Mouse (Mus musculus) embryonic fibroblast, embryonic 13.5 days (primary cell): Measurements from ENCODE around the gene Esrra. TPM values are rescaled to one million over a fixed set of nuclear protein-coding genes. Genes with fewer than 3 reads are reported as not detected.

Source experiments
- H3K27ac ChIP-seq: 2 replicates; pipeline ENCODE4 v1.5.1; 2012; ENCODE audit warnings: low read length, control low read depth, inconsistent platforms; ENCODE audit not compliant: insufficient read depth
- H3K4me1 ChIP-seq: 2 replicates; pipeline ENCODE4 v1.6.1; 2011; ENCODE audit warnings: low read length; ENCODE audit not compliant: control insufficient read depth, insufficient read depth
- H3K4me3 ChIP-seq: 2 replicates; pipeline ENCODE4 v1.5.1; 2011; ENCODE audit warnings: mild to moderate bottlenecking, control low read depth, low read length; ENCODE audit not compliant: insufficient read depth
- CTCF ChIP-seq: IDR thresholded peaks from 2 replicates; pipeline ENCODE4 v1.5.1; 2011; ENCODE audit warnings: mild to moderate bottlenecking, control low read depth, low read length, moderate library complexity, borderline replicate concordance; ENCODE audit not compliant: insufficient read depth
- POLR2A ChIP-seq: IDR thresholded peaks from 2 replicates; pipeline ENCODE4 v1.6.1; 2011; ENCODE audit warnings: low read depth, mild to moderate bottlenecking, control low read depth, low read length, moderate library complexity
- polyA plus RNA-seq: library from polyadenylated mRNA; stranded (reverse); fragments of >200 nt; gene quantifications from 2 replicates; pipeline ENCODE4 v1.2.4, GENCODE M21; 2011; ENCODE audit warnings: low read depth; ENCODE audit not compliant: missing spikeins, insufficient read length

Esrra gene
- polyA plus RNA-seq, 1 experiment = 18.6 TPM

GRCm38 (mm10) chr19:6874257-6874656, 47.4 kb downstream of the Esrra start:
- Histone ChIP-seq H3K4me3 (no peak overlapping the region), H3K4me1 (peaks cover 10% of the 10 kb centered on the region), H3K27ac (no peak overlapping the region)
- TF ChIP-seq POLR2A (no peak), CTCF (no peak)

GRCm38 (mm10) chr19:6872701-6873100, 48.9 kb downstream of the Esrra start:
- H3K4me3 ChIP-seq = no peak overlapping the region
- no peak overlapping the region for H3K27ac ChIP-seq
- peaks cover 10% of the 10 kb centered on the region for H3K4me1 ChIP-seq
- TF ChIP-seq POLR2A (no peak), CTCF (no peak)

DNA sequence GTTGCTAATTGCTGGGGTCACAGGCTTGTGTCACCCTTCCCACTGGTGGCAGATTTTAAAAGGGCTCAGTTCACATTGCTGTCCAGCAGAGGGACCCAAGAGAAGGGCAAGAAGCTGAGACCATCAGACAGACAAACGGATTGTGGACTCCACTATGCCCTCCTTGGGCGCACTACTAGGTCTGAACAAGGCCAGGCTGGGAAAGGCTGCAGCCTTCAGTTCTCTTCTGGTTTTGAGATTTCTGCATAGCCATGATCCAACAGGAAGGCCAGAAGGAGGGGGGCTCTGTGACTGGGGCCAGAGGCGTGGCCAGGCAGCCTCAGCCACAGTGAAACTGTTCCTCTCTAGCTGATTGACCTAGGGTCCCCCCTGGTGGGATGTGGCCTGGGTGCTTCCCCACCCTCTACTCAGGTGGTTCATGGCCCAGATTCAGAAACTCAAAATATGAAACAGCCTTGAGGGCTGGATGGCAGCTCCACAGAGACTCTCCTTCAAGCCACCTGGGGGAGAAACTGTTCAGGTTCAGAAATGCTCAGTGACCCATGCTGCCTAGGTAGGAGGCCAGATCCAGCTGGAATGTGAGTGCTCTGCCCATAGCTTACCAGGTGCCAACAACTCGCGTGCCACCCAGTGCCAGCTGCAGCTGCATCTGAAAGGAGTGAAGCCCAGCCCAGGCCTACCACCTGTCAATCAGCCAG, 49.9 kb downstream of the Esrra start:
- Histone ChIP-seq H3K4me1 (peaks cover 5% of the 10 kb centered on the region; the same call in 1 of the 2 replicates), H3K4me3 (no peak overlapping the region), H3K27ac (no peak overlapping the region)
- peak; percentile 18; the same call in 1 of the 2 replicates for TF ChIP-seq CTCF
- TF ChIP-seq POLR2A = no peak

GRCm38 (mm10) chr19:6869355-6869754, 52.3 kb downstream of the Esrra start:
- Histone ChIP-seq H3K4me3 (peak overlapping the region; percentile 25; the same call in 1 of the 2 replicates), H3K4me1 (0 out of 2 replicates have a peak, but pooled peaks cover 3% of the 10 kb centered on the region), H3K27ac (peak overlapping the region; percentile 58; the same call in 1 of the 2 replicates)
- no peak; the same call in none of the 2 replicates for TF ChIP-seq POLR2A
- no peak for TF ChIP-seq CTCF

- no peak for TF ChIP-seq CTCF
- no peak for TF ChIP-seq POLR2A
- Histone ChIP-seq H3K4me1 (no peaks in the 10 kb centered on the region), H3K4me3 (no peak overlapping the region), H3K27ac (no peak overlapping the region)
Observed at GRCm38 (mm10) chr19:6861451-6861850, 60.2 kb downstream of the Esrra start.

Other genes starting within 250 kb of the Esrra start
- 32.6 and 36.8 TPM in 2 replicates for gene Rps6ka4, start 81.2 kb downstream of the Esrra start, polyA plus RNA-seq
- 0.18 TPM in 1 of 2 replicates, not detected in the other for gene Ccdc88b, start 63.6 kb downstream of the Esrra start, polyA plus RNA-seq
- 61.4 and 74.9 TPM in 2 replicates for gene Trmt112, start 12.1 kb downstream of the Esrra start, polyA plus RNA-seq
- 161 and 235 TPM in 2 replicates for gene Prdx5, start 11.7 kb downstream of the Esrra start, polyA plus RNA-seq
- gene Catsperz, start 3.6 kb upstream of the Esrra start, polyA plus RNA-seq = 0.57 TPM in 1 of 2 replicates, not detected in the other
- gene Kcnk4, start 12.7 kb upstream of the Esrra start, polyA plus RNA-seq = not detected in 2 replicates
- 31.0 and 40.3 TPM in 2 replicates for gene Bad, start 20.0 kb upstream of the Esrra start, polyA plus RNA-seq
- 26.5 and 26.7 TPM in 2 replicates for gene Gpr137, start 20.7 kb upstream of the Esrra start, polyA plus RNA-seq
- gene Ppp1r14b, start 53.2 kb upstream of the Esrra start, polyA plus RNA-seq = 161 and 202 TPM in 2 replicates
- 56.2 and 69.3 TPM in 2 replicates for gene Plcb3, start 54.7 kb upstream of the Esrra start, polyA plus RNA-seq
- 35.9 and 37.0 TPM in 2 replicates for gene Fkbp2, start 58.7 kb upstream of the Esrra start, polyA plus RNA-seq
- gene Vegfb, start 65.8 kb upstream of the Esrra start, polyA plus RNA-seq = 24.5 and 29.6 TPM in 2 replicates
- 15.0 and 22.2 TPM in 2 replicates for gene Dnajc4, start 70.8 kb upstream of the Esrra start, polyA plus RNA-seq
- gene Nudt22, start 74.3 kb upstream of the Esrra start, polyA plus RNA-seq = 11.4 and 16.9 TPM in 2 replicates
- 4.4 and 5.1 TPM in 2 replicates for gene Trpt1, start 74.3 kb upstream of the Esrra start, polyA plus RNA-seq
- gene Fermt3, start 97.7 kb upstream of the Esrra start, polyA plus RNA-seq = 0.35 and 1.3 TPM in 2 replicates
- gene Stip1, start 118.2 kb upstream of the Esrra start, polyA plus RNA-seq = 192 and 195 TPM in 2 replicates
- gene Macrod1, start 135.0 kb upstream of the Esrra start, polyA plus RNA-seq = 3.6 and 5.2 TPM in 2 replicates
- 5.3 and 6.4 TPM in 2 replicates for gene Flrt1, start 183.9 kb upstream of the Esrra start, polyA plus RNA-seq